In genomic region chr1:133689897-133690296, GRCm38 (mm10) we compare ENCODE assay signal across 13 mouse cellular contexts. TPM values are rescaled to one million over a fixed set of nuclear protein-coding genes. Genes with fewer than 3 reads are reported as not detected.
A peak's percentile ranks its signal among the peaks of the same experiment; 100 is the strongest.
DNase-seq lines count a peak whose midpoint lies in the region; TF ChIP-seq lines count a peak whose summit lies in the region.
"Had no signal": no experiment of that assay in that cellular context is flagged by ENCODE, and none has a peak within 500 bp of the region (broad histone marks: within the 10 kb centered on the region; RNA-seq: fewer than 3 reads in every experiment).

Gene Lax1, minus strand, starts transcription at chr1:133690108.

- no peaks in the 10 kb centered on the region for H3K36me3 ChIP-seq in limb, embryonic 10.5 days
- H3K36me3 ChIP-seq in spleen, adult 2 months (ENCODE audit: control insufficient read depth, insufficient read depth, low read length) = peaks cover 4% of the 10 kb centered on the region; the same call in 1 of the 2 replicates
- H3K36me3 ChIP-seq: limb, embryonic 12.5 days; midbrain, embryonic 12.5 days had no signal

- no peaks in the 10 kb centered on the region for H3K9me3 ChIP-seq in limb, embryonic 10.5 days (replicated peaks)
- H3K9me3 ChIP-seq: limb, embryonic 12.5 days; midbrain, embryonic 12.5 days had no signal

- TF ChIP-seq CTCF in spleen, adult 2 months (IDR thresholded peaks at IDR 0.05; ENCODE audit: extremely low read depth, insufficient read depth, insufficient read length, insufficient replicate concordance) = no peak

- no peak within 1 kb of the TSS for H3K4me3 ChIP-seq in limb, embryonic 10.5 days
- H3K4me3 ChIP-seq in spleen, adult 2 months (ENCODE audit: extremely low read depth, insufficient read depth, insufficient read length) = peak within 1 kb of the TSS; percentile 79
- H3K4me3 ChIP-seq: gastrocnemius, adult 2 months; limb, embryonic 12.5 days; midbrain, embryonic 12.5 days had no signal

- H3K4me1 ChIP-seq in limb, embryonic 10.5 days = peaks cover 27% of the 10 kb centered on the region
- H3K4me1 ChIP-seq in spleen, adult 2 months (ENCODE audit: control insufficient read depth, insufficient read depth, insufficient read length) = peaks cover 32% of the 10 kb centered on the region; the same call in 1 of the 2 replicates

- H3K27ac ChIP-seq in limb, embryonic 10.5 days = peak within 1 kb of the TSS; percentile 75
- peak within 1 kb of the TSS; percentile 100 for H3K27ac ChIP-seq in spleen, adult 2 months (ENCODE audit: insufficient read depth, low read length)
- H3K27ac ChIP-seq: gastrocnemius, adult 2 months; limb, embryonic 12.5 days; midbrain, embryonic 12.5 days had no signal

- H3K27me3 ChIP-seq in limb, embryonic 10.5 days (ENCODE audit: low read depth, poor library complexity, severe bottlenecking) = no peaks in the 10 kb centered on the region
- H3K27me3 ChIP-seq in spleen, adult 2 months (ENCODE audit: control insufficient read depth, insufficient read depth, low read length) = no peaks in the 10 kb centered on the region
- H3K27me3 ChIP-seq: limb, embryonic 12.5 days; midbrain, embryonic 12.5 days; Patski had no signal

- peak; percentile 63 for DNase-seq in A20 (ENCODE audit: low read depth, low spot score)
- DNase-seq in CD8-positive naive resting alpha-beta T cell, adult 2 months (ENCODE audit: low read depth in 2 of 2, low spot score in 2 of 2) = peak; percentile 65 to 74
- no peak for DNase-seq in limb, embryonic 10.5 days (ENCODE audit: low spot score)
- DNase-seq in spleen, adult 2 months (ENCODE audit: low read depth in 1 of 2, low spot score in 2 of 2) = peak; percentile 65 to 83
- DNase-seq in urinary bladder, postnatal 14 days (ENCODE audit: low spot score) = no peak
- DNase-seq in kidney, postnatal 10 days = no peak
- no peak for DNase-seq in urinary bladder, postnatal 10 days (ENCODE audit: low spot score)
- no peak for DNase-seq in urinary bladder, adult 2 months (ENCODE audit: low spot score)
- DNase-seq: gastrocnemius, adult 2 months; heart, postnatal 14 days had no signal

- WGBS in limb, embryonic 10.5 days = 26% methylated on average over 6 of the region's 6 CpGs
- 5% methylated on average over 6 of the region's 6 CpGs for WGBS in spleen, adult 2 months

- TF ChIP-seq POLR2A in spleen, adult 2 months (IDR thresholded peaks at IDR 0.05; ENCODE audit: low read depth, low read length) = peak; percentile 62

RNA-seq across cellular contexts. Expression of gene Lax1, which starts in this region (rescaled TPM):
- 0.62 and 0.75 TPM in 2 replicates for polyA plus RNA-seq in limb, embryonic 10.5 days (2016; fragmentation: Nextera tagmentation; extraction: Ambion mirVana)
- polyA plus RNA-seq in spleen, adult 2 months (2012; rRNA removed) = 35.4 and 39.2 TPM in 2 replicates
- polyA plus RNA-seq in urinary bladder, adult 2 months (2012; rRNA removed) = 2.4 and 4.1 TPM in 2 replicates

Comparison
In these comparisons a context has a peak if more than half of its experiments do, and no peak if none do; other contexts are left out.
1. DNase-seq: peak in A20 (single experiment), CD8-positive naive resting alpha-beta T cell, adult 2 months (2 of 2) and spleen, adult 2 months (2 of 2); none in limb, embryonic 10.5 days (single experiment), urinary bladder, postnatal 14 days (single experiment), kidney, postnatal 10 days (single experiment), urinary bladder, postnatal 10 days (single experiment) and urinary bladder, adult 2 months (single experiment).